Mouse (Mus musculus) stomach, postnatal 0 days (tissue): Measurements from ENCODE around the gene Ccl9. TPM values are rescaled to one million over a fixed set of nuclear protein-coding genes. Genes with fewer than 3 reads are reported as not detected.

Source experiments
- ATAC-seq: fragments of 200-750 bp; cut with Nextera tagmentation; 2 replicates; pipeline ENCODE4 v1.8.0; 2017; ENCODE audit not compliant: low FRiP score, low TSS enrichment
- DNase-seq: peaks from one replicate; pipeline ENCODE4 v3.0.0-alpha.2; 2016; ENCODE audit warnings: low spot score
- H3K27ac ChIP-seq: fragments of 300-500 bp; sonication (generic); replicated peaks from 2 replicates; pipeline ENCODE4 v1.5.1; 2014; ENCODE audit warnings: mild to moderate bottlenecking, control low read depth
- H3K27me3 ChIP-seq: fragments of 300-500 bp; sonication (generic); 2 replicates; pipeline ENCODE4 v1.6.1; 2014; ENCODE audit warnings: low read length; ENCODE audit not compliant: control insufficient read depth, insufficient read depth
- H3K36me3 ChIP-seq: fragments of 300-500 bp; sonication (generic); 2 replicates; pipeline ENCODE4 v1.6.1; 2014; ENCODE audit warnings: low read length, mixed read lengths; ENCODE audit not compliant: control insufficient read depth, insufficient read depth
- H3K4me1 ChIP-seq: fragments of 300-500 bp; sonication (generic); replicated peaks from 2 replicates; pipeline ENCODE4 v1.6.1; 2014; ENCODE audit warnings: antibody characterized with exemption; ENCODE audit not compliant: control insufficient read depth, insufficient read depth
- H3K4me2 ChIP-seq: fragments of 300-500 bp; sonication (generic); replicated peaks from 2 replicates; pipeline ENCODE4 v1.6.1; 2014; ENCODE audit warnings: low read depth, mild to moderate bottlenecking, control low read depth, moderate library complexity
- H3K4me3 ChIP-seq: fragments of 300-500 bp; sonication (generic); 2 replicates; pipeline ENCODE4 v1.5.1; 2014; ENCODE audit warnings: low read depth, low read length, control low read depth
- H3K9ac ChIP-seq: fragments of 300-500 bp; sonication (generic); 2 replicates; pipeline ENCODE4 v1.6.1; 2014; ENCODE audit warnings: mild to moderate bottlenecking, low read length, control low read depth, mixed read lengths
- H3K9me3 ChIP-seq: fragments of 300-500 bp; sonication (generic); 2 replicates; pipeline ENCODE4 v1.6.1; 2016; ENCODE audit warnings: low read length; ENCODE audit not compliant: control insufficient read depth
- CTCF ChIP-seq: IDR thresholded peaks from 2 replicates; pipeline ENCODE4 v1.5.1; 2016; ENCODE audit warnings: antibody characterized with exemption, low read depth, mild to moderate bottlenecking, moderate library complexity
- EP300 ChIP-seq: optimal IDR thresholded peaks from 2 replicates; pipeline ENCODE3; 2016; ENCODE audit warnings: antibody characterized with exemption
- WGBS: fragments of 180-500 bp; shearing (Covaris S2); extraction: QIAGEN DNeasy Blood & Tissue Kit; methylation state at CpG from one replicate; pipeline ENCODE4 v1.1.7; 2014; 5-methylcytosine and 5-hydroxymethylcytosine counted together
- polyA plus RNA-seq: library from polyadenylated mRNA; unstranded; fragments of >200 nt; fragmentation: Nextera tagmentation; extraction: Ambion mirVana; gene quantifications from 2 replicates; pipeline ENCODE4 v1.2.1, GENCODE M21; 2015

Gene Ccl9
- polyA plus RNA-seq, 1 experiment from 2014 or later = 3.5 TPM

DNA sequence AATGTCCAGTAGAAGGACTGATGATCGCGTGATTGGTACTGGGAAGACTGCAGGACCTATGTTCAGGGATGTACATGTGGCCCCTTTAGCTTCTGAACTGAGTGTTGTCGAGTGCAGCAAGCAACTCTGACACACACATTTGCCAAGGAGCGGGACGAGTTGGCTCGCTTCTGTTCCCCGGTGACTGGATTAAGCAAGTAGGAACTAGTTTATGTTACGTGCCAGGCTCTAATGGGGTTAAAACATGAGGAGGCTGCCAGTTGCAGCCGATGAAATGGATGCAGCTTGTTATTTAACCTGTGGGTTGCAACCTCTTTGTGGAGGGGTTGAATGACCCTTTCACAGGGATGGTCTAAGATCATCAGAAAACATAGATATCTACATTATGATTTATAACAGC lies 10.4 kb downstream of the Ccl9 start:
- no peak for TF ChIP-seq CTCF
- no peak for TF ChIP-seq EP300
- H3K9me3 ChIP-seq = no peaks in the 10 kb centered on the region
- no peaks in the 10 kb centered on the region for H3K27me3 ChIP-seq
- ATAC-seq (no peak), DNase-seq (no peak)
- no peaks in the 10 kb centered on the region for H3K4me1 ChIP-seq
- H3K27ac ChIP-seq = no peak overlapping the region
- WGBS = 79% methylated on average over 9 of the region's 9 CpGs
- H3K4me2 ChIP-seq = no peak overlapping the region
- no peak overlapping the region for H3K4me3 ChIP-seq
- H3K36me3 ChIP-seq = no peaks in the 10 kb centered on the region
- no peak overlapping the region for H3K9ac ChIP-seq

DNA sequence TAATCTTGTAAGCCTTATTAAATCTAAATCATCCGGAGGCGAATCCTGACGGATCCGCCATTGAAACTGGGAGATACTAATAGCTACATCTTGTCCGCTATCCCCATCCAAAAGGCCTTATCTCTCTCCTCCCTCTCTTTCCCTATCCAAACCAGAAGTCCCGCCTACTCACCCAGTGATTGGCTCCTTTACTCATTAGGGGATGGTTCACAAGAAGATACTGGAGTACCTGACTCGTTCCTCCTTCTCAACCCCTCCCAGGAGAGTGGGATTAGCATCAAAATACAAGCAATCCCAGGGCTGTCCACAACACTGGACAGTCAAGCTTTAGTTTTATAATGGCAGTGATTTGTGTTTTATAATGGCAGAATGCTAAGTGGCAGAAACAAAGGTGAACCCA lies 11.1 kb downstream of the Ccl9 start:
- Histone ChIP-seq H3K4me2 (no peak overlapping the region), H3K27ac (no peak overlapping the region)
- WGBS = 66% methylated on average over 7 of the region's 7 CpGs

DNA sequence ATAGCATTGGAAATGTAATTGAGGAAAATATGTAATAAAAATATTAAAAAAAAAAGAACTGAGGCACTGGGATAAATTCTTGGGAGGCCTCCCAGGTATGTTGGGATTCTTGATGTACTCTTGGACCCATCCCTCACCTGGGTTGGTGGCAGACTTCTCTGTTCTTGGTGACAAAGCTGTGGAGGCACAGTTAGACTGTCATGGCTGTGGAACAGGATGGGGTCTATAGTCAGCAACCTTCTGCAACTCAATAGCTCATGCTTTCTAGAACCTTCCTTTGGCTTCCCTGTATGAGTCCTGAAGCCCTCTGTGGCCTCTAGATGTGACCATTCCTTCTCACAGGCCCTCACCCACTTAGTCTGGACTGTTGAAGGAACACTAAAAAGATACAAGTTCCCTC lies 11.8 kb downstream of the Ccl9 start:
- no peak for TF ChIP-seq EP300
- no peak for TF ChIP-seq CTCF
- Histone ChIP-seq H3K4me2 (no peak overlapping the region), H3K9me3 (no peaks in the 10 kb centered on the region), H3K4me3 (no peak overlapping the region), H3K27ac (no peak overlapping the region), H3K4me1 (no peaks in the 10 kb centered on the region), H3K27me3 (no peaks in the 10 kb centered on the region), H3K36me3 (no peaks in the 10 kb centered on the region), H3K9ac (no peak overlapping the region)
- DNase-seq = no peak
- no peak for ATAC-seq

More for the DNA sequence above, 11.1 kb downstream of the Ccl9 start:
- Histone ChIP-seq H3K4me1 (no peaks in the 10 kb centered on the region), H3K9me3 (no peaks in the 10 kb centered on the region), H3K9ac (no peak overlapping the region), H3K4me3 (no peak overlapping the region), H3K27me3 (no peaks in the 10 kb centered on the region), H3K36me3 (no peaks in the 10 kb centered on the region)
- DNase-seq (no peak), ATAC-seq (no peak)
- no peak for TF ChIP-seq CTCF

DNA sequence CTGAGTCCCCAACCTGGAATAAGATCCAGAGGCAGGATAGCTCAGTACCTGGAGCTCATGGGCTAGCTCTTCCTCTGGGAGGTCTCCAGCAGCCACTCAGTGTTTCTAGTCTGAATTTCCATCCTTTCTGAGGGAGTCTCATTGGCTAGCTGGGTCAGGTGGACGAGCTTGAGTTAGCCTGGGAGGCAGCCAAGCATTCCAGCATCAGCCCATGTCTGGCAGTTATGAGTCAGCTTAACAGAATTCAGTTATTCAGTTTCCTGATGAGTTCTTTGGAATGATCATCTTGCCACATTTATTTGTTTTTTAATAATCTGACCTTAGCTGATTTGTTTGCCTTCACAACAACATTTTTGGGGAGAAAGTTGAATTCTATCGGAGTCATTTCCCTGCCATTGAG lies 14.7 kb downstream of the Ccl9 start:
- Histone ChIP-seq H3K4me1 (no peaks in the 10 kb centered on the region), H3K27ac (no peak overlapping the region), H3K4me3 (no peak overlapping the region), H3K36me3 (no peaks in the 10 kb centered on the region), H3K9me3 (no peaks in the 10 kb centered on the region), H3K4me2 (no peak overlapping the region), H3K27me3 (no peaks in the 10 kb centered on the region), H3K9ac (no peak overlapping the region)
- TF ChIP-seq EP300 = no peak
- TF ChIP-seq CTCF = no peak
- DNase-seq (no peak), ATAC-seq (no peak)
- 50% methylated on average over 2 of the region's 2 CpGs for WGBS

DNA sequence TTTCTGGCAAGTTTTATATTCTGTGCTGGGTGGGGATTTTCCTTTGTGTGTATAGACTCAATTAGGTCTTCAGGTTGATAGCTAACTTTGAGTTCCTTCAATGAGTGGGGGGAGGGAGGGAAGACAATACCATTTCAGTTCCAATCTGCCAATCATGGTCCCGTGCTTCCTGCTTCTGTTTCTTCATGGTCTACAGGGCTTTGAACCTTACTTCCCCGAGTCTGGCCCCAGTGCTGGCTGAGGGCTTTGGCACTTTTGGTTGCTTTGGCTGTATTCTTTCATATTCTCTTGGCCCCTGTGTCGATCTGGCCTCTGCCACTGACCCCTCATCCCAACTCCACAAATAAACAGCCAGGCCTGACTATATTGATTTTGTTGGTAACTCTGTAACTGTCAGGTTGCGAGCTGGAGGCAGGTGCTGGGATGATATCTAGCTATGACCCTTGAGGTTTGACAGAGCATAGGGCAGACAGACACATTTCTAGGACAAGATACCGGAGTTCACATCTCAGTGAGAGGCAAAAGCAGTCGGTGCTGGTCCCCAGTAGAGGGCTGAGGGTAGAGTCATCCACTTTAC lies 16.0 kb downstream of the Ccl9 start:
- Histone ChIP-seq H3K9ac (no peak overlapping the region), H3K36me3 (no peaks in the 10 kb centered on the region), H3K4me2 (no peak overlapping the region), H3K4me1 (no peaks in the 10 kb centered on the region), H3K27me3 (no peaks in the 10 kb centered on the region), H3K9me3 (no peaks in the 10 kb centered on the region), H3K27ac (no peak overlapping the region), H3K4me3 (no peak overlapping the region)
- DNase-seq = no peak
- no peak for ATAC-seq
- 58% methylated on average over 6 of the region's 6 CpGs for WGBS
- TF ChIP-seq CTCF (no peak), EP300 (no peak)

DNA sequence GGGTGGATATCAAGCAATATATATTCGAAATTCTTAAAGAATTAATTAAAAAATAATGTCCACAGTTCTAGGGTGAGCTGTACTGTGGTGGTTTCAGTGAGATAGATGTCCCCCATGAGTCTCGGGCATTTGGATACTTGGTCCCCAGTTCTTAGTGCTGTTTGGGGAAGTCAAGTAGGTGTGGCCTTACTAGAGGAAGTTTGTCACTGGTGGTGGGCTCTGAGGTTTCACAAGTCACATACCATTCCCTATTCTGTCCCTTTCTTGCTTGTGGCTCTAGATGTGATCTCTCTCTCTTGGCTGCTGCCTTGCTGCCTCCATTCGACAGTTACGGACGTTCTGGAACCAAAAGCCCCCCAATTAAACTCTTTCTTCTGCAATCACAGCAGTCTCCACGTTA lies 18.0 kb downstream of the Ccl9 start:
- Histone ChIP-seq H3K4me3 (no peak overlapping the region), H3K27me3 (no peaks in the 10 kb centered on the region), H3K27ac (no peak overlapping the region), H3K36me3 (no peaks in the 10 kb centered on the region), H3K4me1 (no peaks in the 10 kb centered on the region), H3K4me2 (no peak overlapping the region), H3K9ac (no peak overlapping the region), H3K9me3 (no peaks in the 10 kb centered on the region)
- ATAC-seq (no peak), DNase-seq (no peak)
- 67% methylated on average over 6 of the region's 6 CpGs for WGBS
- TF ChIP-seq CTCF (no peak), EP300 (no peak)
